Mouse (Mus musculus) megakaryocyte, embryonic 14.5 days (primary cell): ENCODE results near the gene Ptpn3.

Source experiments
- FLI1 ChIP-seq: IDR thresholded peaks from 2 replicates; pipeline ENCODE4 v1.6.1; 2012; ENCODE audit warnings: low read length, inconsistent platforms, mixed read lengths
- GATA1 ChIP-seq: IDR thresholded peaks from 3 replicates; pipeline ENCODE4 v1.6.1; 2012; ENCODE audit warnings: mixed read lengths, low read length, inconsistent platforms, borderline replicate concordance

DNA sequence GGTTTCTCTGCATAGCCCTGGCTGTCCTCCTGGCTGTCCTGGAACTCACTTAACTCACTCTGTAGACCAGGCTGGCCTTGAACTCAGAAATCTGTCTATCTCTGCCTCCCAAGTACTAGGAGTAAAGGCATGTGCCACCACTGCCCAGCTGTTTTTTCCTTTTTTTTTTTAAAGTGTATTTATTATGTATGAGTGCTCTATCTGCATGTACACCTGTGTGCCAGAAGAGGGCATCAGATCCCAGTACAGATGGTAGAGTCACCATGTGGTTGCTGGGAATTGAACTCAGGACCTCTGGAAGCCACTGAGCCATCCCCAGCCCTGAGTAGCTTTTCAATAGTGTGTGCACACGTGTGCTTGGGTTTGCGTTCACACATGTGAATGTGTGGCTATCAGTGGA, 76.9 kb downstream of the Ptpn3 start:
- no peak for TF ChIP-seq GATA1
- TF ChIP-seq FLI1 = no peak
